Mouse (Mus musculus): Measurements from ENCODE around the gene Higd2a. TPM values are rescaled to one million over a fixed set of nuclear protein-coding genes. Genes with fewer than 3 reads are reported as not detected.

The Higd2a gene
- 237 TPM for polyA plus RNA-seq (2015; fragmentation: Illumina TruSeq; extraction: RNeasy Lipid Tissue Mini Kit (QIAGEN cat#74804); ENCODE audit: low read depth, low replicate concordance)

GRCm38 (mm10) chr13:54589996-54590951 is at the start of gene Higd2a, which contains the start of gene Nop16:
Gene Higd2a, plus strand, starts transcription at chr13:54590207.
Gene Nop16, minus strand, starts transcription at chr13:54590090.

GRCm38 (mm10) chr13:54565201-54565581 is 24.8 kb upstream of the Higd2a start, which contains the start of gene 4833439L19Rik:
Gene 4833439L19Rik, minus strand, starts transcription at chr13:54565435.

GRCm38 (mm10) chr13:54574854-54575481 is 15.0 kb upstream of the Higd2a start, which contains the start of gene Arl10:
Gene Arl10, plus strand, starts transcription at chr13:54575015.

GRCm38 (mm10) chr13:54610972-54611754 is 21.2 kb downstream of the Higd2a start, which contains the start of gene Cltb:
Gene Cltb, minus strand, starts transcription at chr13:54611344.

DNA sequence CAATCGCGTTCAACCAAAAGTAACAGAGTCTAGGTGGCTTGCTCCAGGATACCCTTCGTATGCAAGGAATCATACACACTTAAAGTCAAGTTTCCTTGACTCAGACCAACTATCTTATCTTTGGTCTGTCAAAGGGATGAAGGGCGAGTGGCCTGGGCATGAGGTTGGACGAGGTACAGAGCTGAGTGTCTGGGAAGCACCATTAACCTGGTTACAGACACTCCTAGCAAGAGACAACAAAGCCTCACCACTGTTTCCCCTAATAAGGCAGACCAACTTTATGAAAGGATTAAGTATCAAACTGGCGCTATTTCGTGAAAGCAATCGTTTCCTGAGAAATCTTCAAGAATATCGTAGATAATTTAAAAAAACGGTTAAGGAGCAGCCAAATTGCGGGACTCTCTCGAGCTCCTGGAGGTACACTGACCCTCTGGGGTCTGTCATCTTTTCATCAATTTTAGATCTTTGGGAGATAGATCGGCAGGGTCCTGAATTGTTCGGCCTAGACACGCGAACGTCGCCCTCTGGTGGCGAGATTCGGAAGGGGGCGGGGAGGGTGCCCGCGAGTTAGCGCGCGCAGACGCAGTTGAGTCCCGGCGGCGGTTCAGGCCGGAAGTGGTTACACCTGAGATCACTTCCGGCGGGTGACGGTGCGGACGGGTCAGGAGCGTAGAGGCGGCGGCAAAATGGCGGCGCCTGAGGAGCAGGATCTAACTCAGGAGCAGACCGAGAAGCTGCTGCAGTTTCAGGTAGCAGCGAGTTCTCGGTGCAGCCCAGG is 31.3 kb downstream of the Higd2a start, which contains the start of gene Faf2:
TSS of gene Faf2 (plus strand) at position 630 of the 778 bp plus-strand sequence.

Other genes starting within 250 kb of the Higd2a start
- 507 TPM for gene Cplx2, start 218.9 kb upstream of the Higd2a start, polyA plus RNA-seq (2015; fragmentation: Illumina TruSeq; extraction: RNeasy Lipid Tissue Mini Kit (QIAGEN cat#74804); ENCODE audit: low read depth, low replicate concordance)
- gene Thoc3, start 121.4 kb upstream of the Higd2a start, polyA plus RNA-seq (2015; fragmentation: Illumina TruSeq; extraction: RNeasy Lipid Tissue Mini Kit (QIAGEN cat#74804); ENCODE audit: low read depth, low replicate concordance): 29.4 TPM
- 12.9 TPM for gene Simc1, start 86.4 kb upstream of the Higd2a start, polyA plus RNA-seq (2015; fragmentation: Illumina TruSeq; extraction: RNeasy Lipid Tissue Mini Kit (QIAGEN cat#74804); ENCODE audit: low read depth, low replicate concordance)
- 145 TPM for gene 4833439L19Rik, start 24.8 kb upstream of the Higd2a start, polyA plus RNA-seq (2015; fragmentation: Illumina TruSeq; extraction: RNeasy Lipid Tissue Mini Kit (QIAGEN cat#74804); ENCODE audit: low read depth, low replicate concordance)
- gene Arl10, start 15.2 kb upstream of the Higd2a start, polyA plus RNA-seq (2015; fragmentation: Illumina TruSeq; extraction: RNeasy Lipid Tissue Mini Kit (QIAGEN cat#74804); ENCODE audit: low read depth, low replicate concordance): 24.1 TPM
- 30.5 TPM for gene Nop16, start 117 bp upstream of the Higd2a start, polyA plus RNA-seq (2015; fragmentation: Illumina TruSeq; extraction: RNeasy Lipid Tissue Mini Kit (QIAGEN cat#74804); ENCODE audit: low read depth, low replicate concordance)
- 254 TPM for gene Cltb, start 21.1 kb downstream of the Higd2a start, polyA plus RNA-seq (2015; fragmentation: Illumina TruSeq; extraction: RNeasy Lipid Tissue Mini Kit (QIAGEN cat#74804); ENCODE audit: low read depth, low replicate concordance)
- 43.2 TPM for gene Faf2, start 31.6 kb downstream of the Higd2a start, polyA plus RNA-seq (2015; fragmentation: Illumina TruSeq; extraction: RNeasy Lipid Tissue Mini Kit (QIAGEN cat#74804); ENCODE audit: low read depth, low replicate concordance)
- gene Rnf44, start 103.7 kb downstream of the Higd2a start, polyA plus RNA-seq (2015; fragmentation: Illumina TruSeq; extraction: RNeasy Lipid Tissue Mini Kit (QIAGEN cat#74804); ENCODE audit: low read depth, low replicate concordance): 82.6 TPM
- gene Cdhr2, start 111.3 kb downstream of the Higd2a start, polyA plus RNA-seq (2015; fragmentation: Illumina TruSeq; extraction: RNeasy Lipid Tissue Mini Kit (QIAGEN cat#74804); ENCODE audit: low read depth, low replicate concordance): 0.21 TPM
- gene Gprin1, start 159.7 kb downstream of the Higd2a start, polyA plus RNA-seq (2015; fragmentation: Illumina TruSeq; extraction: RNeasy Lipid Tissue Mini Kit (QIAGEN cat#74804); ENCODE audit: low read depth, low replicate concordance): 60.0 TPM
- gene Sncb, start 176.4 kb downstream of the Higd2a start, polyA plus RNA-seq (2015; fragmentation: Illumina TruSeq; extraction: RNeasy Lipid Tissue Mini Kit (QIAGEN cat#74804); ENCODE audit: low read depth, low replicate concordance): 548 TPM
- gene Eif4e1b, start 193.8 kb downstream of the Higd2a start, polyA plus RNA-seq (2015; fragmentation: Illumina TruSeq; extraction: RNeasy Lipid Tissue Mini Kit (QIAGEN cat#74804); ENCODE audit: low read depth, low replicate concordance): not detected
- gene Tspan17, start 199.2 kb downstream of the Higd2a start, polyA plus RNA-seq (2015; fragmentation: Illumina TruSeq; extraction: RNeasy Lipid Tissue Mini Kit (QIAGEN cat#74804); ENCODE audit: low read depth, low replicate concordance): 73.2 TPM

All from brain, adult 10 weeks (tissue).